ENCODE assay signal across 11 mouse cellular contexts in the genomic region with DNA sequence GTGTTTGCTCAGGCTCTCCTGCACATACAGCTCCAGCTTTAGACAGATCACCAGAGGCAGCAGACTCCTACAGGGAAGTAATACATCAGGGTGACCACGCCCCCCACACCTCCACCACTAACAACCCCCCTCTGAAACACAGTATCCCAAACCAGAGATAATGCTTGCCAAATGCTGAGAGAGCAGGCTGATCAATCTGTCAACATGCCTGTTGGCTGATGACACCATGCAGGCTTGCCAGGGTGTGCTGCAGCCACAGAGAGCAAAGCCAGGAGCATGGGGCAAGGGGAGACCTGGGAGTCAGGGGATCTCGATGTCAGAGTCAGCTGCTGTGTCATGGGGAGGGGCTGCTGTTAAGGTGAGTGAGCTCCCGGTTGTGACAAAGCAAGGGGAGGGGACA. TPM values are rescaled to one million over a fixed set of nuclear protein-coding genes. Genes with fewer than 3 reads are reported as not detected.
DNase-seq lines count a peak whose midpoint lies in the region; ATAC-seq and TF ChIP-seq lines count a peak whose summit lies in the region.
"Had no signal": no experiment of that assay in that cellular context is flagged by ENCODE, and none has a peak within 500 bp of the region (broad histone marks: within the 10 kb centered on the region; RNA-seq: fewer than 3 reads in every experiment).

A gene (plus strand): TSS at position 258 of the 400 bp plus-strand sequence.

- no peak within 1 kb of the TSS for H3K27ac ChIP-seq in kidney, postnatal 0 days
- no peak within 1 kb of the TSS for H3K27ac ChIP-seq in embryonic facial prominence, embryonic 14.5 days (replicated peaks; ENCODE audit: low read depth, low read length)
- H3K27ac ChIP-seq in hindbrain, embryonic 13.5 days: 0 out of 2 replicates have a peak within 1 kb of the TSS, but pooled peaks have one; percentile 23
- peak within 1 kb of the TSS; percentile 78 for H3K27ac ChIP-seq in midbrain, embryonic 12.5 days (replicated peaks)

- H3K4me2 ChIP-seq in kidney, postnatal 0 days (ENCODE audit: low read length): no peak within 1 kb of the TSS
- H3K4me2 ChIP-seq in embryonic facial prominence, embryonic 14.5 days (ENCODE audit: low read depth, low read length): no peak within 1 kb of the TSS
- no peak within 1 kb of the TSS for H3K4me2 ChIP-seq in hindbrain, embryonic 13.5 days
- no peak within 1 kb of the TSS for H3K4me2 ChIP-seq in midbrain, embryonic 12.5 days (replicated peaks)

- WGBS in kidney, postnatal 0 days: 15% methylated on average over 3 of the region's 3 CpGs
- WGBS in embryonic facial prominence, embryonic 14.5 days: 18% methylated on average over 3 of the region's 3 CpGs
- WGBS in hindbrain, embryonic 13.5 days: 37% methylated on average over 3 of the region's 3 CpGs
- 41% methylated on average over 3 of the region's 3 CpGs for WGBS in midbrain, embryonic 12.5 days

- no peak for ATAC-seq in kidney, postnatal 0 days (replicated peaks; ENCODE audit: low FRiP score, low read depth)
- no peak for ATAC-seq in embryonic facial prominence, embryonic 14.5 days (ENCODE audit: low read depth)
- ATAC-seq in hindbrain, embryonic 13.5 days (ENCODE audit: low FRiP score): no peak
- no peak for ATAC-seq in midbrain, embryonic 12.5 days (ENCODE audit: low FRiP score, low read depth)
- ATAC-seq in erythroblast, adult 5-6 weeks (replicated peaks; ENCODE audit: low FRiP score, poor library complexity, severe bottlenecking): no peak
- ATAC-seq in activated CD4-positive, CD25-positive, alpha-beta regulatory T cell, adult 4 months: no peak

- H3K4me1 ChIP-seq in kidney, postnatal 0 days (replicated peaks; ENCODE audit: insufficient read depth, low read length): no peaks in the 10 kb centered on the region
- H3K4me1 ChIP-seq in embryonic facial prominence, embryonic 14.5 days (ENCODE audit: control insufficient read depth, insufficient read depth, low read length): peaks cover 10% of the 10 kb centered on the region
- peaks cover 73% of the 10 kb centered on the region for H3K4me1 ChIP-seq in hindbrain, embryonic 13.5 days (replicated peaks)
- peaks cover 74% of the 10 kb centered on the region for H3K4me1 ChIP-seq in midbrain, embryonic 12.5 days

- H3K27me3 ChIP-seq in kidney, postnatal 0 days (ENCODE audit: insufficient read depth, low read length): no peaks in the 10 kb centered on the region
- peaks cover 10% of the 10 kb centered on the region for H3K27me3 ChIP-seq in embryonic facial prominence, embryonic 14.5 days (replicated peaks; ENCODE audit: control insufficient read depth, insufficient read depth, low read length)
- H3K27me3 ChIP-seq in hindbrain, embryonic 13.5 days: peaks cover 24% of the 10 kb centered on the region
- H3K27me3 ChIP-seq in midbrain, embryonic 12.5 days: peaks cover 10% of the 10 kb centered on the region

- no peaks in the 10 kb centered on the region for H3K9me3 ChIP-seq in kidney, postnatal 0 days (replicated peaks; ENCODE audit: low read length)
- no peaks in the 10 kb centered on the region for H3K9me3 ChIP-seq in embryonic facial prominence, embryonic 14.5 days (ENCODE audit: control insufficient read depth, low read length)
- no peaks in the 10 kb centered on the region for H3K9me3 ChIP-seq in hindbrain, embryonic 13.5 days
- H3K9me3 ChIP-seq in midbrain, embryonic 12.5 days: no peaks in the 10 kb centered on the region

- no peak within 1 kb of the TSS for H3K9ac ChIP-seq in kidney, postnatal 0 days (ENCODE audit: low read depth, low read length)
- no peak within 1 kb of the TSS for H3K9ac ChIP-seq in embryonic facial prominence, embryonic 14.5 days (ENCODE audit: low read depth, low read length)
- no peak within 1 kb of the TSS for H3K9ac ChIP-seq in hindbrain, embryonic 13.5 days
- H3K9ac ChIP-seq in midbrain, embryonic 12.5 days (replicated peaks): no peak within 1 kb of the TSS

- H3K4me3 ChIP-seq in kidney, postnatal 0 days (replicated peaks; ENCODE audit: low read depth, low read length): no peak within 1 kb of the TSS
- H3K4me3 ChIP-seq in embryonic facial prominence, embryonic 14.5 days (ENCODE audit: low read depth, low read length): no peak within 1 kb of the TSS
- H3K4me3 ChIP-seq in hindbrain, embryonic 13.5 days: no peak within 1 kb of the TSS
- no peak within 1 kb of the TSS for H3K4me3 ChIP-seq in midbrain, embryonic 12.5 days

- no peak for DNase-seq in kidney, postnatal 0 days (ENCODE audit: low spot score)
- DNase-seq in kidney, adult 11 months: no peak
- DNase-seq in embryonic facial prominence, embryonic 14.5 days (ENCODE audit: low spot score): no peak
- no peak for DNase-seq in left cerebral cortex, postnatal 10 days (ENCODE audit: extremely low spot score in 1 of 2, low spot score in 2 of 2)
- DNase-seq: gastrocnemius, postnatal 25 days; heart, postnatal 4 days; lung, postnatal 4 days had no signal

- intact Hi-C loops in left cerebral cortex, postnatal 10 days (cut with DNase I): no loop called here

- no peak for TF ChIP-seq CTCF in kidney, postnatal 0 days (IDR thresholded peaks at IDR 0.05; ENCODE audit: low read depth)

- H3K36me3 ChIP-seq in kidney, postnatal 0 days (ENCODE audit: insufficient read depth, low read length): no peaks in the 10 kb centered on the region
- no peaks in the 10 kb centered on the region for H3K36me3 ChIP-seq in embryonic facial prominence, embryonic 14.5 days (ENCODE audit: control insufficient read depth, insufficient read depth, low read length)
- H3K36me3 ChIP-seq in hindbrain, embryonic 13.5 days: no peaks in the 10 kb centered on the region
- no peaks in the 10 kb centered on the region for H3K36me3 ChIP-seq in midbrain, embryonic 12.5 days

RNA-seq across cellular contexts. Expression of the gene that starts here (rescaled TPM):
- polyA plus RNA-seq in kidney, postnatal 0 days (2015; fragmentation: Nextera tagmentation; extraction: Ambion mirVana): 12.2 and 13.2 TPM in 2 replicates
- 10.5 and 16.1 TPM in 2 replicates for polyA plus RNA-seq in embryonic facial prominence, embryonic 14.5 days (2014; fragmentation: Nextera tagmentation; extraction: Ambion mirVana)
- 19.1 and 20.1 TPM in 2 replicates for polyA plus RNA-seq in hindbrain, embryonic 13.5 days (2015; fragmentation: Nextera tagmentation; extraction: Ambion mirVana)
- 8.6 and 9.1 TPM in 2 replicates for polyA plus RNA-seq in midbrain, embryonic 12.5 days (2016; fragmentation: Nextera tagmentation; extraction: Ambion mirVana)
- not detected in 2 replicates for total RNA-seq in erythroblast, adult 5-6 weeks (2015; ENCODE audit: low replicate concordance)
- total RNA-seq in erythroblast, adult 5-6 weeks (2017; ENCODE audit: low replicate concordance): not detected in 2 replicates
- 10 to 100 TPM in 1 of 2 experiments, 1 to 10 TPM in 1; 10.0 to 10.9 TPM for total RNA-seq in left cerebral cortex, postnatal 10 days (2021)
- polyA plus RNA-seq in activated CD4-positive, CD25-positive, alpha-beta regulatory T cell, adult 4 months (2017; shearing (Covaris generic)): 1 to 10 TPM; 3.1 to 3.8 TPM

Comparison
In these comparisons a context has a peak if more than half of its experiments do, and no peak if none do; other contexts are left out.
1. RNA of the gene that starts here (total RNA-seq): 10.0 to 10.9 TPM in left cerebral cortex, postnatal 10 days; not detected in erythroblast, adult 5-6 weeks; every median in the first group is over 10 times any median in the second.
2. H3K27ac ChIP-seq: peak in hindbrain, embryonic 13.5 days (single experiment) and midbrain, embryonic 12.5 days (single experiment); none in kidney, postnatal 0 days (single experiment) and embryonic facial prominence, embryonic 14.5 days (single experiment).